Comparison of ENCODE assay signal across 8 mouse cellular contexts in the genomic region with DNA sequence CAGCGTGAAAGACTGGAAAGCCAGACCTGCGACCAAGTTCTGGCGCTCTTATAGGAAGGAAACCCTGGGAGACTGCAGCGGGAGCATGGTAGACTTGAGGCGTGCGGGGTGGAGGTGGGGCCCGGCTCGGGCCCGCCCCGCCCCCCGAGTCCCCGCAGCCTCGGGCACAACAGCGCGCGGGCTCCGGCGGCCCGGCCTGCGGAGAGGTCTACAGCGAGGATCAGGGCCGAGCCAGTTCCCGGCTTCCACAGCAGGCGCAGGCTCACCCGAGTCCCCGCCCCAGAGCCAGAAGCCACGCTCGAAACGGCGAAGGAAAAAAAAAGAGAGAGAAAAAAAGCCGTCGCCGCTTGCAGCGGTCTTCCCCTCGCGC. TPM values are rescaled to one million over a fixed set of nuclear protein-coding genes. Genes with fewer than 3 reads are reported as not detected.
DNase-seq lines count a peak whose midpoint lies in the region; ATAC-seq and TF ChIP-seq lines count a peak whose summit lies in the region.

No protein-coding gene starts in this region.

- no peak for TF ChIP-seq POLR2A in bone marrow, adult 2 months (IDR thresholded peaks at IDR 0.05; ENCODE audit: borderline replicate concordance, control insufficient read depth, low read depth, low read length)

- WGBS in heart, embryonic 14.5 days = under 1% methylated on average over 36 of the region's 36 CpGs
- WGBS in bone marrow, adult 2 months = 0% methylated on average over 34 of the region's 36 CpGs
- under 1% methylated on average over 36 of the region's 36 CpGs for WGBS in forebrain, embryonic 10.5 days
- under 1% methylated on average over 32 of the region's 36 CpGs for WGBS in limb, embryonic 11.5 days
- whole genome bisulfite sequencing in neural tube, embryonic 11.5 days = under 1% methylated on average over 33 of the region's 36 CpGs

- no peaks in the 10 kb centered on the region for H3K27me3 ChIP-seq in heart, embryonic 14.5 days (ENCODE audit: control insufficient read depth, insufficient read depth, low read length)
- no peaks in the 10 kb centered on the region for H3K27me3 ChIP-seq in forebrain, embryonic 10.5 days (ENCODE audit: poor library complexity, severe bottlenecking)
- no peaks in the 10 kb centered on the region for H3K27me3 ChIP-seq in limb, embryonic 11.5 days (ENCODE audit: control insufficient read depth, insufficient read depth, low read length)
- H3K27me3 ChIP-seq in neural tube, embryonic 11.5 days (ENCODE audit: control insufficient read depth, insufficient read depth, low read length) = no peaks in the 10 kb centered on the region

- DNase-seq in heart, adult 11 months = no peak
- peak; percentile 54 to 62 for DNase-seq in B cell, adult 2 months
- DNase-seq in forebrain, embryonic 10.5 days (ENCODE audit: extremely low spot score, low spot score) = no peak
- no peak for DNase-seq in limb, embryonic 11.5 days (ENCODE audit: low spot score)
- DNase-seq in neural tube, embryonic 11.5 days (ENCODE audit: low spot score) = peak; percentile 72
- no peak for DNase-seq in urinary bladder, postnatal 14 days (ENCODE audit: low spot score)

- H3K9ac ChIP-seq in heart, embryonic 14.5 days (ENCODE audit: low read length) = peak overlapping the region; percentile 98
- peak overlapping the region; percentile 98 for H3K9ac ChIP-seq in limb, embryonic 11.5 days (ENCODE audit: low read length)
- H3K9ac ChIP-seq in neural tube, embryonic 11.5 days (ENCODE audit: low read length) = peak overlapping the region; percentile 99

- H3K27ac ChIP-seq in heart, embryonic 14.5 days (replicated peaks in 1 of 2; ENCODE audit: control insufficient read depth in 1 of 2, insufficient read depth in 1 of 2, low read depth in 2 of 2, low read length in 2 of 2) = peak overlapping the region; percentile 96 to 99
- H3K27ac ChIP-seq in bone marrow, adult 2 months (ENCODE audit: control insufficient read depth, insufficient read depth, low read depth, low read length, poor library complexity) = peak overlapping the region; percentile 97
- peak overlapping the region; percentile 98 for H3K27ac ChIP-seq in forebrain, embryonic 10.5 days
- H3K27ac ChIP-seq in limb, embryonic 11.5 days (replicated peaks; ENCODE audit: low read depth, low read length) = peak overlapping the region; percentile 96
- peak overlapping the region; percentile 98 for H3K27ac ChIP-seq in neural tube, embryonic 11.5 days (ENCODE audit: low read depth, low read length)

- ATAC-seq in heart, embryonic 14.5 days (ENCODE audit: insufficient number of reproducible peaks, insufficient read depth, low FRiP score, low read depth) = peak; percentile 60
- peak; percentile 61 for ATAC-seq in limb, embryonic 11.5 days (ENCODE audit: insufficient number of reproducible peaks, low FRiP score, low TSS enrichment, low read depth)
- ATAC-seq in neural tube, embryonic 11.5 days (ENCODE audit: insufficient read depth, low FRiP score, low TSS enrichment) = peak; percentile 49

- H3K9me3 ChIP-seq in heart, embryonic 14.5 days (ENCODE audit: control insufficient read depth, low read length) = no peaks in the 10 kb centered on the region
- no peaks in the 10 kb centered on the region for H3K9me3 ChIP-seq in forebrain, embryonic 10.5 days
- no peaks in the 10 kb centered on the region for H3K9me3 ChIP-seq in limb, embryonic 11.5 days (ENCODE audit: control insufficient read depth, low read length)
- H3K9me3 ChIP-seq in neural tube, embryonic 11.5 days (ENCODE audit: control insufficient read depth, low read length) = no peaks in the 10 kb centered on the region

- H3K4me2 ChIP-seq in heart, embryonic 14.5 days (ENCODE audit: low read length) = peak overlapping the region; percentile 87
- peak overlapping the region; percentile 53 for H3K4me2 ChIP-seq in limb, embryonic 11.5 days (ENCODE audit: low read depth, severe bottlenecking)
- peak overlapping the region; percentile 86 for H3K4me2 ChIP-seq in neural tube, embryonic 11.5 days (ENCODE audit: low read depth)

- H3K4me3 ChIP-seq in heart, embryonic 14.5 days (ENCODE audit: control insufficient read depth in 1 of 2, insufficient read depth in 1 of 2, low read depth in 1 of 2, low read length in 2 of 2) = peak overlapping the region; percentile 83 to 93
- peak overlapping the region; percentile 97 for H3K4me3 ChIP-seq in bone marrow, adult 2 months (replicated peaks; ENCODE audit: control insufficient read depth, low read depth, low read length)
- H3K4me3 ChIP-seq in forebrain, embryonic 10.5 days = peak overlapping the region; percentile 97
- peak overlapping the region; percentile 87 for H3K4me3 ChIP-seq in limb, embryonic 11.5 days (ENCODE audit: low read depth, low read length)
- H3K4me3 ChIP-seq in neural tube, embryonic 11.5 days (ENCODE audit: low read depth, low read length) = peak overlapping the region; percentile 97

- peaks cover 0 to 4% of the 10 kb centered on the region in 2 experiments; a peak in 1 of 4 replicates for H3K4me1 ChIP-seq in heart, embryonic 14.5 days (ENCODE audit: control insufficient read depth in 2 of 2, insufficient read depth in 2 of 2, low read length in 2 of 2)
- no peaks in the 10 kb centered on the region; the same call in 1 of the 2 replicates for H3K4me1 ChIP-seq in bone marrow, adult 2 months (ENCODE audit: control insufficient read depth, insufficient read depth, low read length)
- H3K4me1 ChIP-seq in forebrain, embryonic 10.5 days = peaks cover 18% of the 10 kb centered on the region
- H3K4me1 ChIP-seq in limb, embryonic 11.5 days (ENCODE audit: control insufficient read depth, insufficient read depth, low read length) = 0 out of 2 replicates have a peak, but pooled peaks cover 3% of the 10 kb centered on the region
- H3K4me1 ChIP-seq in neural tube, embryonic 11.5 days (ENCODE audit: control insufficient read depth, insufficient read depth, low read length) = peaks cover 6% of the 10 kb centered on the region

- peaks cover 43% of the 10 kb centered on the region for H3K36me3 ChIP-seq in heart, embryonic 14.5 days (ENCODE audit: control insufficient read depth, insufficient read depth, low read length)
- H3K36me3 ChIP-seq in forebrain, embryonic 10.5 days (replicated peaks) = peaks cover 46% of the 10 kb centered on the region
- peaks cover 17% of the 10 kb centered on the region for H3K36me3 ChIP-seq in limb, embryonic 11.5 days (ENCODE audit: control insufficient read depth, insufficient read depth, low read length)
- H3K36me3 ChIP-seq in neural tube, embryonic 11.5 days (ENCODE audit: control insufficient read depth, insufficient read depth, low read length) = peaks cover 15% of the 10 kb centered on the region

- TF ChIP-seq CTCF in bone marrow, adult 2 months (IDR thresholded peaks at IDR 0.05; ENCODE audit: control insufficient read depth, insufficient read depth, low read length) = no peak

RNA-seq across cellular contexts. Expression of a gene that starts 0.8 kb away (rescaled TPM):
- polyA plus RNA-seq in heart, embryonic 14.5 days (2014; fragmentation: Nextera tagmentation; extraction: Ambion mirVana) = 275 and 276 TPM in 2 replicates
- polyA plus RNA-seq in bone marrow, adult 2 months (2011; ENCODE audit: insufficient read depth, insufficient read length, low replicate concordance, missing spikeins) = 166 and 167 TPM in 2 replicates
- polyA plus RNA-seq in forebrain, embryonic 10.5 days (2016; fragmentation: Nextera tagmentation; extraction: Ambion mirVana) = 917 and 919 TPM in 2 replicates
- polyA plus RNA-seq in limb, embryonic 11.5 days (2014; fragmentation: Nextera tagmentation; extraction: Ambion mirVana) = 939 and 946 TPM in 2 replicates
- 761 and 791 TPM in 2 replicates for polyA plus RNA-seq in neural tube, embryonic 11.5 days (2014; fragmentation: Nextera tagmentation; extraction: Ambion mirVana)

RNA-seq across cellular contexts. Expression of a gene that starts 1.0 kb away (rescaled TPM):
- polyA plus RNA-seq in heart, embryonic 14.5 days (2014; fragmentation: Nextera tagmentation; extraction: Ambion mirVana) = 0.11 and 0.16 TPM in 2 replicates
- polyA plus RNA-seq in bone marrow, adult 2 months (2011; ENCODE audit: insufficient read depth, insufficient read length, low replicate concordance, missing spikeins) = not detected in 2 replicates
- 0.09 and 0.20 TPM in 2 replicates for polyA plus RNA-seq in forebrain, embryonic 10.5 days (2016; fragmentation: Nextera tagmentation; extraction: Ambion mirVana)
- polyA plus RNA-seq in limb, embryonic 11.5 days (2014; fragmentation: Nextera tagmentation; extraction: Ambion mirVana) = 0.19 and 0.21 TPM in 2 replicates
- polyA plus RNA-seq in neural tube, embryonic 11.5 days (2014; fragmentation: Nextera tagmentation; extraction: Ambion mirVana) = not detected in 2 replicates

RNA-seq across cellular contexts. Expression of a gene that starts 18.0 kb away (rescaled TPM):
- polyA plus RNA-seq in heart, embryonic 14.5 days (2014; fragmentation: Nextera tagmentation; extraction: Ambion mirVana) = 23.5 and 27.0 TPM in 2 replicates
- polyA plus RNA-seq in bone marrow, adult 2 months (2011; ENCODE audit: insufficient read depth, insufficient read length, low replicate concordance, missing spikeins) = 7.8 and 10.4 TPM in 2 replicates
- polyA plus RNA-seq in forebrain, embryonic 10.5 days (2016; fragmentation: Nextera tagmentation; extraction: Ambion mirVana) = 64.1 and 66.8 TPM in 2 replicates
- 47.4 and 50.9 TPM in 2 replicates for polyA plus RNA-seq in limb, embryonic 11.5 days (2014; fragmentation: Nextera tagmentation; extraction: Ambion mirVana)
- polyA plus RNA-seq in neural tube, embryonic 11.5 days (2014; fragmentation: Nextera tagmentation; extraction: Ambion mirVana) = 41.0 and 41.2 TPM in 2 replicates

Comparison
In these comparisons a context has a peak if more than half of its experiments do, and no peak if none do; other contexts are left out.
1. DNase-seq: peak in B cell, adult 2 months (2 of 2) and neural tube, embryonic 11.5 days (single experiment); none in heart, adult 11 months (single experiment), forebrain, embryonic 10.5 days (single experiment), limb, embryonic 11.5 days (single experiment) and urinary bladder, postnatal 14 days (single experiment).
2. Peak in every context shown above with its lines, with median percentiles within 50 percentile points of each other: ATAC-seq, H3K27ac ChIP-seq, H3K4me2 ChIP-seq, H3K4me3 ChIP-seq and H3K9ac ChIP-seq.